Mouse (Mus musculus): ENCODE results near the gene Lnx2. TPM values are rescaled to one million over a fixed set of nuclear protein-coding genes. Genes with fewer than 3 reads are reported as not detected.
A peak's percentile ranks its signal among the peaks of the same experiment; 100 is the strongest.

The Lnx2 gene
- total RNA-seq, 2 experiments from 2014 or later: 17.9 to 20.5 TPM

- peak in 1 of 2 experiments; percentile 29 for DNase-seq
- intact Hi-C loops (cut with DNase I): loop anchor here (10.0 kb wide), 1 partner anchor 244 kb away; the partner anchor contains the start of gene Rpl21
These were observed 1.9 kb upstream of the Lnx2 start for GRCm38 (mm10) chr5:147078110-147078900.

- intact Hi-C loops (cut with DNase I): loop anchor here (2.0 to 10.0 kb wide), 3 partner anchors 41 to 243 kb away; partner anchors contain the start of genes Mtif3 and Rpl21
- DNase-seq: peak; percentile 94 to 95
These were observed 1.1 kb upstream of the Lnx2 start for GRCm38 (mm10) chr5:147077305-147078034.

GRCm38 (mm10) chr5:147076799-147077165, 396 bp upstream of the Lnx2 start, which contains the start of gene Polr1d:
TSS of gene Polr1d (plus strand) at chr5:147077050.
- intact Hi-C loops (cut with DNase I): loop anchor here (2.0 to 10.0 kb wide), 3 partner anchors 40 to 242 kb away; partner anchors contain the start of genes Mtif3 and Rpl21
- no peak for DNase-seq

GRCm38 (mm10) chr5:147075103-147076025, 1.0 kb downstream of the Lnx2 start:
- intact Hi-C loops (cut with DNase I): loop anchor here (2.0 to 10.0 kb wide), 3 partner anchors 39 to 241 kb away; partner anchors contain the start of genes Mtif3 and Rpl21
- peak; percentile 76 to 79 for DNase-seq

GRCm38 (mm10) chr5:147073805-147074204, 2.6 kb downstream of the Lnx2 start:
- DNase-seq: no peak
- intact Hi-C loops (cut with DNase I): loop anchor here (2.0 to 10.0 kb wide), 2 partner anchors 21 to 239 kb away; partner anchors contain the start of gene Rpl21

- no peak for DNase-seq
- intact Hi-C loops (cut with DNase I): loop anchor here (2.0 to 10.0 kb wide), 2 partner anchors 19 to 237 kb away; partner anchors contain the start of gene Rpl21
These were observed 4.5 kb downstream of the Lnx2 start for GRCm38 (mm10) chr5:147071886-147072285.

- DNase-seq: peak in 1 of 2 experiments; percentile 34
- intact Hi-C loops (cut with DNase I): loop anchor here (10.0 kb wide), 1 partner anchor 236 kb away; the partner anchor contains the start of gene Rpl21
These were observed 5.4 kb downstream of the Lnx2 start for GRCm38 (mm10) chr5:147070791-147071516.

- DNase-seq: no peak
- intact Hi-C loops (cut with DNase I): no loop called here
These were observed 7.5 kb downstream of the Lnx2 start for GRCm38 (mm10) chr5:147068876-147069275.

- DNase-seq: no peak
- intact Hi-C loops (cut with DNase I): no loop called here
These were observed 9.4 kb downstream of the Lnx2 start for GRCm38 (mm10) chr5:147066965-147067364.

GRCm38 (mm10) chr5:147066129-147066528, 10.3 kb downstream of the Lnx2 start:
- no peak for DNase-seq
- intact Hi-C loops (cut with DNase I): no loop called here

GRCm38 (mm10) chr5:147063215-147063661, 13.1 kb downstream of the Lnx2 start:
- DNase-seq: no peak
- intact Hi-C loops (cut with DNase I): no loop called here

GRCm38 (mm10) chr5:147060024-147060423, 16.4 kb downstream of the Lnx2 start:
- no peak for DNase-seq
- intact Hi-C loops (cut with DNase I): no loop called here

GRCm38 (mm10) chr5:147059319-147059718, 17.1 kb downstream of the Lnx2 start:
- intact Hi-C loops (cut with DNase I): no loop called here
- no peak for DNase-seq

- no peak for DNase-seq
- intact Hi-C loops (cut with DNase I): no loop called here
These were observed 17.7 kb downstream of the Lnx2 start for GRCm38 (mm10) chr5:147058661-147059060.

GRCm38 (mm10) chr5:147057626-147058414, 18.6 kb downstream of the Lnx2 start:
- no peak for DNase-seq
- intact Hi-C loops (cut with DNase I): no loop called here

GRCm38 (mm10) chr5:147056712-147057290, 19.6 kb downstream of the Lnx2 start:
- intact Hi-C loops (cut with DNase I): no loop called here
- no peak for DNase-seq

GRCm38 (mm10) chr5:147055572-147056245, 20.7 kb downstream of the Lnx2 start:
- intact Hi-C loops (cut with DNase I): no loop called here
- DNase-seq: no peak

All from heart, postnatal 10 days (tissue).